Mouse (Mus musculus) liver, embryonic 16.5 days (tissue): Measurements from ENCODE around the gene Rin2. TPM values are rescaled to one million over a fixed set of nuclear protein-coding genes. Genes with fewer than 3 reads are reported as not detected.

Source experiments
- ATAC-seq: fragments of 200-750 bp; cut with Nextera tagmentation; 2 replicates; pipeline ENCODE4 v1.8.0; 2017; ENCODE audit warnings: low read depth, mild to moderate bottlenecking, moderate number of reproducible peaks, moderate library complexity
- H3K27ac ChIP-seq: fragments of 300-500 bp; sonication (generic); 2 replicates; pipeline ENCODE4 v1.5.1; 2014; ENCODE audit warnings: mild to moderate bottlenecking, low read length
- H3K27me3 ChIP-seq: fragments of 300-500 bp; sonication (generic); 2 replicates; pipeline ENCODE4 v1.6.1; 2014; ENCODE audit warnings: low read depth, low read length, mixed read lengths; ENCODE audit not compliant: control insufficient read depth, insufficient read depth
- H3K36me3 ChIP-seq: fragments of 300-500 bp; sonication (generic); 2 replicates; pipeline ENCODE4 v1.6.1; 2014; ENCODE audit warnings: mild to moderate bottlenecking; ENCODE audit not compliant: control insufficient read depth, insufficient read depth
- H3K4me1 ChIP-seq: fragments of 300-500 bp; sonication (generic); 2 replicates; pipeline ENCODE4 v1.6.1; 2014; ENCODE audit warnings: low read depth, low read length, mixed read lengths; ENCODE audit not compliant: control insufficient read depth
- H3K4me2 ChIP-seq: fragments of 300-500 bp; sonication (generic); 2 replicates; pipeline ENCODE4 v1.6.1; 2014; ENCODE audit warnings: low read depth, low read length, mixed read lengths
- H3K4me3 ChIP-seq: fragments of 300-500 bp; sonication (generic); 2 replicates; pipeline ENCODE4 v1.5.1; 2014; ENCODE audit warnings: low read depth, mild to moderate bottlenecking, low read length
- H3K9ac ChIP-seq: fragments of 300-500 bp; sonication (generic); 2 replicates; pipeline ENCODE4 v1.6.1; 2014; ENCODE audit warnings: low read depth, low read length
- H3K9me3 ChIP-seq: fragments of 300-500 bp; sonication (generic); replicated peaks from 2 replicates; pipeline ENCODE4 v1.6.1; 2016; ENCODE audit warnings: low read length; ENCODE audit not compliant: control insufficient read depth
- WGBS: fragments of 180-500 bp; shearing (Covaris S2); extraction: QIAGEN DNeasy Blood & Tissue Kit; methylation state at CpG from one replicate; pipeline ENCODE4 v1.1.7; 2014; ENCODE audit not compliant: insufficient replicate concordance; 5-methylcytosine and 5-hydroxymethylcytosine counted together
- polyA plus RNA-seq: library from polyadenylated mRNA; unstranded; fragments of >200 nt; fragmentation: Nextera tagmentation; extraction: Ambion mirVana; gene quantifications from 2 replicates; pipeline ENCODE4 v1.2.1, GENCODE M21; 2015

Gene Rin2
- polyA plus RNA-seq, 1 experiment from 2014 or later, result 2.6 TPM

- Histone ChIP-seq H3K27ac (no peak overlapping the region), H3K9me3 (no peaks in the 10 kb centered on the region), H3K27me3 (no peaks in the 10 kb centered on the region), H3K4me2 (no peak overlapping the region), H3K4me1 (no peaks in the 10 kb centered on the region), H3K9ac (no peak overlapping the region), H3K36me3 (no peaks in the 10 kb centered on the region), H3K4me3 (no peak overlapping the region)
- no peak for ATAC-seq
- WGBS, result 56% methylated on average over 12 of the region's 12 CpGs
These were observed 166.2 kb downstream of the Rin2 start for GRCm38 (mm10) chr2:145840910-145841870.

GRCm38 (mm10) chr2:145843322-145843721 lies 168.3 kb downstream of the Rin2 start:
- Histone ChIP-seq H3K4me1 (no peaks in the 10 kb centered on the region), H3K36me3 (no peaks in the 10 kb centered on the region), H3K9ac (no peak overlapping the region), H3K4me2 (no peak overlapping the region), H3K27me3 (no peaks in the 10 kb centered on the region), H3K4me3 (no peak overlapping the region), H3K9me3 (no peaks in the 10 kb centered on the region), H3K27ac (no peak overlapping the region)
- ATAC-seq, result no peak
- 67% methylated on average over 6 of the region's 6 CpGs for WGBS

DNA sequence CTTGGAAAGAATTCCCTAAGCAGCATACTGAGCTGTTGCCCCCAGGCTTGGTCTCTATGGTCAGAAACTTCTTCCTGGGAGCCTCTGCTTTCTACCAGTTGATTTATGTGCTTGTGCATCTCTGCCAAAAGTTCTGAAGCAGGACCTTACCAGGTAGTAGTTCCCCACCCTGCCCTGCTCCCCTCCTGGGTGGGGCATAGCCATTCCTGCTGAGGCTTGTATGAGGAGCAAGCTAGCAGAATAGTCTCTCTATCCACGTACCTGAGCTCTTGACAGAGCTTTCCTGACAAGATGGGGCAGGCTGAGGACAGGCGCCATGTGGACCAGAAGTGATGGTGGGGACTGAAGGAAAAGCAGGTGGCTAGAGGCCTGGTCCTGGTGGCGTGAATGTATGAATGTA lies 171.6 kb downstream of the Rin2 start:
- no peak overlapping the region for H3K9ac ChIP-seq
- no peaks in the 10 kb centered on the region for H3K9me3 ChIP-seq
- ATAC-seq, result no peak
- no peaks in the 10 kb centered on the region for H3K27me3 ChIP-seq
- H3K4me1 ChIP-seq, result no peaks in the 10 kb centered on the region
- no peak overlapping the region for H3K27ac ChIP-seq
- no peaks in the 10 kb centered on the region for H3K36me3 ChIP-seq
- H3K4me2 ChIP-seq, result no peak overlapping the region
- 58% methylated on average over 3 of the region's 3 CpGs for WGBS
- no peak overlapping the region for H3K4me3 ChIP-seq

DNA sequence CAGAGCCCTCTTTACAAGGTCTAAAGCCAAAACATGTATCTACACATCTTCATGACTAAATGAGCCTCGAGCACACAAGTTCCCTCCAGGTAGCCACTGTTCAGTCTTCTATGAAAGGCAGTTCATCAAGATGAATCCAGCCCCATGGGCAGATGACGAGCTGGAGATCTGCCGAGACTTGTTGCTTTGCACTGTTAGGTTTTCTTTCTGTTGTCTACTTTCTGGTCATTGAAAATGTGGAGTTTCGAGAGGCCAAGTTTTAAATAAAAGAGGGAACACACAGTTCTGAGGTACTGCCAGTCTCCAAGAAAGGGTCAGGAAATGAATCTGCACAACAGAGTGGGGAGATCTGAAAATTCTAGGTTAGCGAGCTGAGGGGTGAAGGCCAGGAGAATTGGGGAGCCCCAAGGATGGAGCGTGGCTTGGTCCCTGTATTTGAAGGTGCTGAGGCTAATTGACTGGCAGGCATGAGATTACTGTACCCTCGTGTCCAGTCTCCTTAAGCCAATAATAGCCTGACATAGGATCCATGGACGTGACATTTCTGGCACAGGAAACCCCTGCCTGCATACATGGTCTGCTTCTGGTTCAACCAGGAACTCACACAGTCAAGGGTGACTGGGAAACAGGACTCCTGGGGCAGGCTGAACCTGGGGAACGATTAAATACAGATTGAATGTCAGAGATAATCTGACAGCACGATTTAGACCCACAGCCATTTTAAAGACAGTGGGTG lies 174.3 kb downstream of the Rin2 start:
- Histone ChIP-seq H3K27ac (no peak overlapping the region), H3K36me3 (no peaks in the 10 kb centered on the region), H3K4me1 (no peaks in the 10 kb centered on the region), H3K9ac (no peak overlapping the region), H3K9me3 (no peaks in the 10 kb centered on the region), H3K4me3 (no peak overlapping the region), H3K27me3 (no peaks in the 10 kb centered on the region), H3K4me2 (no peak overlapping the region)
- WGBS, result 49% methylated on average over 10 of the region's 10 CpGs
- ATAC-seq, result no peak

- H3K4me3 ChIP-seq, result no peak overlapping the region
- peak; percentile 75; the same call in 1 of the 2 replicates for ATAC-seq
- no peaks in the 10 kb centered on the region for H3K36me3 ChIP-seq
- H3K27ac ChIP-seq, result no peak overlapping the region
- no peaks in the 10 kb centered on the region for H3K9me3 ChIP-seq
- no peak overlapping the region for H3K9ac ChIP-seq
- H3K4me2 ChIP-seq, result no peak overlapping the region
- H3K4me1 ChIP-seq, result no peaks in the 10 kb centered on the region
- H3K27me3 ChIP-seq, result no peaks in the 10 kb centered on the region
- 60% methylated on average over 4 of the region's 4 CpGs for WGBS
These were observed 175.8 kb downstream of the Rin2 start for GRCm38 (mm10) chr2:145850779-145851178.

GRCm38 (mm10) chr2:145855831-145856230 lies 180.8 kb downstream of the Rin2 start:
- Histone ChIP-seq H3K27me3 (no peaks in the 10 kb centered on the region), H3K9ac (no peak overlapping the region), H3K27ac (no peak overlapping the region), H3K4me3 (no peak overlapping the region), H3K4me1 (peaks cover 5% of the 10 kb centered on the region), H3K9me3 (no peaks in the 10 kb centered on the region), H3K4me2 (no peak overlapping the region), H3K36me3 (no peaks in the 10 kb centered on the region)
- 72% methylated on average over 9 of the region's 9 CpGs for WGBS
- ATAC-seq, result no peak

- H3K9ac ChIP-seq, result no peak overlapping the region
- H3K9me3 ChIP-seq, result no peaks in the 10 kb centered on the region
- H3K4me3 ChIP-seq, result no peak overlapping the region
- 55% methylated on average over 8 of the region's 8 CpGs for WGBS
- H3K27ac ChIP-seq, result no peak overlapping the region
- no peaks in the 10 kb centered on the region for H3K27me3 ChIP-seq
- H3K4me2 ChIP-seq, result no peak overlapping the region
- peaks cover 5% of the 10 kb centered on the region for H3K4me1 ChIP-seq
- H3K36me3 ChIP-seq, result no peaks in the 10 kb centered on the region
- ATAC-seq, result no peak
These were observed 182.8 kb downstream of the Rin2 start for GRCm38 (mm10) chr2:145857864-145858263.

DNA sequence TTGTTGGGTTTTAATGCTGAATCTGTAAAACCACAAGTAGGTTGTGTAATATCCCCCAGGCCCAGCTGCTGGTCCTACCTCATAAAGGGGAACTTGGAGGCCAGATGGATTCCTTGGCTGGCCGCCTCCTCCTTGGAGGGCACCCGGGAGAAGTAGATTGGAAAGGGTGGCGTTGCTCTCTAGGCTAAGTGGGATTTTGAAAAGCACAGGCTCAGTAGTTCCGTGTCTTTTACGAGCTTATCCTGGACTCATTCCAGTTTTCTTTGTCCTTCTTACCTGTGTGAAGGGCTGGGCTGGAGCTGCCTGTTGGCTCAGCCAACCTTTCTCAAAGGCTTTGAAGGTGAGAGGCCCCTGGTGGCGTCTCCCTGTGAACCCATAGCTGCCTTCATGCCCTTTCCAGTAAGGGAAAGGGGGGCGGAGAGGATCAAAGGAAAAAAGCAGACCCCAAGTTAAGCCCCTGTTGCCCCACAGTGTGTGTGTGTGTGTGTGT lies 184.5 kb downstream of the Rin2 start:
- Histone ChIP-seq H3K36me3 (no peaks in the 10 kb centered on the region), H3K9me3 (no peaks in the 10 kb centered on the region), H3K4me2 (no peak overlapping the region), H3K27me3 (no peaks in the 10 kb centered on the region), H3K4me1 (peaks cover 5% of the 10 kb centered on the region), H3K27ac (no peak overlapping the region), H3K9ac (no peak overlapping the region), H3K4me3 (no peak overlapping the region)
- 33% methylated on average over 7 of the region's 7 CpGs for WGBS
- ATAC-seq, result 0 out of 2 replicates have a peak, but pooled peaks have one; percentile 13
